Mouse (Mus musculus): ENCODE data around the gene Nr5a1.

Gene Nr5a1

DNA sequence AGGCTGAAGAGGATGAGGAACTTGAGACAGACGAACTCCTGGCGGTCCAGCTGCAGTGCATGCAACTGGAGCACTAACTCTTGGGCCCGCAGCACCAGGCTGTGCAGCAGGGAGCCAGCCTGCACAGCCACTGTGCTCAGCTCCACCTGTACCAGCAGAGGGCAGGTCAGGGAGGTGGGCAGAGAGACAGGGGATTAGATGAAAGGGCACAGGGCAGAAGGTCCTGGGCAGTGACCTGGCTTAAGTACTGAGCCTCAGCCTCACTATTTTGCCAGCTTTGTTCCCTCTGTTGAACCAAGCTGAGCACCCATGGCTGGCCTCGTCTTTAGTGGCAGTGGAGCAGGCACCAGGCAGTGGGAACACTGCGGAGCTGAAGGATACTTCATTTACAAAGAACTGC lies 14.2 kb downstream of the Nr5a1 start:
- no peak for DNase-seq

DNA sequence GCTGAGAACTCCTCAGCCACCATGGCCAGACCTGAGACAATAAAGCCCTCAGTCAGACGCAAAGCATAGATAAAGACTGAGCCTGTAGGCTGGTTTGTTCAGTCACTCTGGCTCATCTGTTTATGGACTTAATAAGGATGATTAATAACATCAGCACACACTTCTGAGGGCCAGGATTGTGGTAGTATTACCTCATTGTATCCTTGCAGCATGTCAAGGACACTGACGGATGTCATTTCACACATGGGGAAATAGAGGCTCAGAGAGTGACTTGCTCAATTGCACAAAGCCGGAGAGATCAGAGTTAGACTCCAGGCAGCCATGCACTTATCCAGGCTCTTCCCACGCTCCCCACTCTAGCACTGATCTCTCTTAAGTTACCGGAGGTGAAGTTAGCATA lies 15.7 kb downstream of the Nr5a1 start:
- DNase-seq, result no peak

DNA sequence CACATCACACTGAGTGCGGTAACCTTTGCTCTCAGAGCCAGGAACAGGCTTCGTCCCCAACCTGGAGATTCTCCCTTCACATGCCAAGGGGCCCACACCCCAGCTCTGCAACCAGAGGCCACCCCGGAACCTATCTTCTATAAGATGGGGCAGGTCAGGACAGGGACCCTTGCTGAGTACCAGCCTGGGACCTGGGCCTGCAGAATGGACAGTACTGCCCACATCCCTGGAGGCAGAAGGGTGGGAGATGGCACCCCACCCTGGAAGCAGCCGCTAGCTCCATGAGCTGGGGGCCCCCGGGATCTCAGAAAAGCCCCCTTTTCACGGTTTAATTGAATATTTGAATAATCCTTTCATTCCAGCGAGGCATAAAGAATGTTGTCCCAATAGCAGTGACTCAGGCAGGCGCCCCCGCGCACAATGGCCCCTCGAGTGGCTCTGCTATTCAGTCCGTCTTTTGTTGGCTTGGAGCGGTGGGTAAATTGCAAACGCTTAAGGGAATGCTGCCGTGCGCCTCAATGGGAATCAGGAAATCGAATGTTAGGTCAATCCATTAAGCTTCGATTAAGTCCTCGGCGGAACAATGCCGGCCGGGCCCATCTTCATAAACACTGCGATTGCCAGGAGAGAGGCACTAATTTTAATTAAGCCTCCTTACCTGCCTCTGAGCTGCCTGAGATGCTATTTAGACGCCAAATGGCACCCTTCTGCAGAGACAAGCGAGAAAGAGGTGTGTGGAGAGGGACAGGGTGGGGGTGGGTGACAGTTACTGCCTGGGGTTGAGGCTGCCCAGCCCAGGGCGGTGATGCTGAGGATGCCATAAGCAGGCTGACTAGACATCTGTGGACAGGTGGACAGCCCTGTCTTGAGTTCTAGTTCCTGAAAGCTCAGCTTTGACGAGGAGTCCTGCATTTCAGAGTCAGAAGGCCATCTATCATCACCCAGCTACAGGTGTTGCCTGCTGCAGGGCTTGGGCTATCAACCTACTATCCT lies 16.9 kb downstream of the Nr5a1 start:
- DNase-seq, result no peak

DNA sequence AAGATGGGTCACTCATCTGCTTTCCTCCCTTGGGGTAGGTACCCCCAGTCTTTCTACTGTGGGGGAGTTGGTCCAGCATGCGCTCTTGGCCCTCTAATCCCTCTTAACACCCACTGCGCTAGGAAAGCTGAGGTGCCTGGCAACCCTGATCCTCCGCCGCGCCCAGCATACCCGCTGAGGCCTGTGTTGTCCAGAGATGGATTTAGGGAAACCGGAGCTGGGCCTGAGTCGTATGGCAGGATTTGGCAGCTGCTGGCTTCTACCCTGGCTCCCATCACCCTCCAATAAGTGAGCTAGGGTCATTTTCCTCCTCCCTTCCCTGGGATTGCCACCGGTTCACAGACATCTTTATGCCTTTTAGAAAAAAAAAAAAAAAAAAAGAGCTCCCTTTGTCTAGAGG lies 18.6 kb downstream of the Nr5a1 start:
- no peak for DNase-seq

DNA sequence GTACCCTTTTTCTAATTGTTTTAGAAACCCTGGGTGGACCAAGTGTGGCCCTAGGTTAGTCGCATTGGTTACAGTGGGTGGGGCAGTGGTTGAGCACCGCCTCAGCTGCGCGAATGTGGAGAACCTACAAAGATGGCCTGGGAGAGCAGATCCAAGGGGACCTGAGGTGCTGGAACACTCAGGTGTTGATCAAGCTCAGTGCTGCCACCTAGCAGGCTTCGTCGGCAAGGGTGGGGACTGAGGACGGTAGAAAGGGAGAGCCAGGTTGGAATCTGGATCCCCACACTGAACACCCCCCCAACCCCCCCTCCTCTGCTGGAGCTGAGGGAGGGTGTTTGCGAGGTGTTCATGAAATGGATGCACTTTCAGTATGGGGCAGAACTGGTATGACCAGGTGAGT lies 22.8 kb downstream of the Nr5a1 start:
- DNase-seq, result peak; percentile 16 to 24

DNA sequence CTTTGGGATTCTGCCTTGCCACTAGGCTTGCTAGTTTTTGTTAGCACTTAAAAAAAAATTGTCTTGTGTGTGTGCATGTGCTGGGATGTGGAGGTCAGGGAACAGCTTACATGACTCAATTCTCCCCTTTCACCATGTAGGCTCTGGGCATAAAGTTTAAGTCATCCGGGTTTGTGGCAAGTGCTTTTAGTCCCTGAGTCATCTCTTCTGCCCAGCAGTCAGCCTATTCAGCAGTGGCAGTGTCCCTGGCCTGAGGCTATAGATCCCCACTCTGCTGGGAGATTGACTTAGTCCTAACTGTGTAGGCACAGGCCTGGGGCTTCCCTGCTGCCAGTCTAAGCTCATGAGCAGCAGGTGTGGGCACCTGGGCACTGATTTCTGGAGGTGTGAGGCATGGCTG lies 24.5 kb downstream of the Nr5a1 start:
- DNase-seq, result no peak

DNA sequence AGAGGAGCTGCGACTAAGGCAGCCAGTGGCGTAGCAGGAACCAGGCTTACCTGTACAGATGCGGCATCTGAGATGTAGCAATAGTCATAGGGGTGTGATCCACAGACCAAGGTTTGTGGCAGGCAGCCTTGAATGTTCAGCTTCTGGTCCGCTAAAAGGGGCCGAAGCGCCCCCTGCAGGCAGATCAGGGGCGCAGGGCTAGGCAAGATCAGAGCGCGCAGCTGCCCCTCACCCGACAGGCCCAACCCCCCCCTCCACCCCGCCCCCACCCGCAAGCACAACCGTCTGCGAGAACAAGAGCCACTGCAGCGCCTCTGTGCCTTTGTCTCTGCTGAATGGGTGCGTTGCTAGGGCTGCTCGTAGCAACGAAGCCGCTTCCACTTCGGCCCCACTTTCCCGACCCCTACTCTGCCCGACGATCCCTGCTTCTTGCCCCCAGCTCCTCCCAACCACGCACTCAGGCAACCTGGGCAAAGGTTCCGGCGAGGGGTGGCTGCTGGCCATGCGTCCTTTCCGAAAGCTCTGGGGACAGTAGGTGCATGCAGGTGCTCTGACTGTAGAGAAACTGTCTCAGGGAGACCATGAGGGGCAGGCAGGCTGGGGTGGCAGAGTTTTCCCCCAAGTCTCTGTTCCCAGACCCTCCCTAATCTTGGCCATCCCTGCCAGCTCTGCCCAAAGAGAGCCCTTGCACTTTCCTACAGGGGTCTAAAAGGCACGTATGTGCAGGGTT lies 25.4 kb downstream of the Nr5a1 start:
- DNase-seq, result no peak

DNA sequence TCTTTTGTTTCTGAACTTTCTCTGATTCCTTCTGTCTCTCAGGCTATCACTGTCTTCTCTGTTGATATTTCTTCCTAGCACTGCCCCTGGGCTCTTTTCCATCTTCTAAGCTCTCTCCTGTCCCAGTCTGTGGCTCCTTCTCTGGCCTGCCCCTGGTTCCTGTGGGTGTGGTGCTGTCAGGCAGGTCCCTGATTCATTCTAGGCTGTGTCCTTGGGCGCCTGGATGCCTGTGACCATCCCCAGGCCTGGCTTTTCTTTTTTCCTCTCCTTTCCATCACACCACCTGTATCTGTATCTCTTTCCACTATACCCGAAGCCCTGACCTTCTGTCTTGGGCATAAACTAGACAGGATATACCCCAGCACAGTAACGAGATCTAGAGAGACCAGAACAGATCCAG lies 28.6 kb downstream of the Nr5a1 start:
- no peak for DNase-seq

DNA sequence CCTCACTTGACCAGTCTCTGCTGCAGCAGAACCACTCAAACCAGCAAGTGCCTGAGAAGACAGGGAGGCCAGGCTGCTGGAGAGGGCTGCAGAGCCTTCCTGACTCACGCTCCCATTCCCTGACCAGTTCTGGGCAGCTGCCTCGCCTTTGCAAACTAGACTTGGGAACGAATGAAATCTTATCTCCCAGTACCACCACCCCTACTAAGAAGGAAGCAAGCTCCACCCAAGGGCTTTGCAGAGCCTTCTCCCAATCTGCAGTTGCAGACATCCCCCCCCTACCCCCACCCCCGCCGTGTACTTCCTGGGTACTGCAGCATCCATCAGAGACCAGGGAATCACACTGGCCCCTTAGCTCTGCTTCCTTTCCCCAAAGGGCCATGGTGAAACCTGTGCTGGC lies 31.3 kb downstream of the Nr5a1 start:
- DNase-seq, result no peak

DNA sequence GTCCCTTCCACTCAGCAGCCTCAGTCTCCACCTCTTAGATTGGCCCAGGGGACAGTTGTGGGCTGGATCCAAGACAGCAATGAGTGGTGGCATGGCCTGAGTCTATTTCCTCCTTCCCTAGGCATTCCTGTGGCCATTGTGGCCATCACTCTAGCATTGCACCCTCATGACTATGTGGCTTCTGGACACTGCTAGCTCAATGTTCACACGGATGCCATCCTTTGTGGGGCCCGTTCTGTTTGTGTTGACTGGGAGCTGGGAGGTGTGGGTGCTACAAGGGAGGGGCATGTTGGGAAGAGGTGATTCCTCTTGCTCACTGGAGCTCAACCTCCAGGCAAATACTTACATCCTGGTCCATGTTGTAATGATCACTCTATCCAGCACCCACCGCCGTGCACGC lies 32.1 kb downstream of the Nr5a1 start:
- no peak for DNase-seq

DNA sequence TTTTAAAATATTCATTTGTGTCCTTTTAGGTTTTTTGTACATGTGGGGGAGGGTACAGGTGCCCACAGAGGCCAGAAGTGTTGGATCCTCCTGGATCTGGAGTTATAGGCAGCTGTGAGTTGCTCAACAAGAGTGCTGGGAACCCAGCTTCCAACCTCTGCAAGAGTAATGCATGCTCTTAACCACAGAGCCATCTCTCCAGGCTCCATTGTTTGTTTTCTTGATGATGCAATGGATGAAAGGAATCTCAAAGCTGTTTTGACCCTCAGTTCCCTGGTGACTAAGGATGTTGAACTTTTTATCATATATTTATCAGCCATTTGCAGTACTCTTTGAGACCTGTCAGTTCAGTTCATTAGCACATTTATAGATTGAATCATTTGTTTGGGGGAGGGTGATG lies 35.4 kb downstream of the Nr5a1 start:
- no peak for DNase-seq

DNA sequence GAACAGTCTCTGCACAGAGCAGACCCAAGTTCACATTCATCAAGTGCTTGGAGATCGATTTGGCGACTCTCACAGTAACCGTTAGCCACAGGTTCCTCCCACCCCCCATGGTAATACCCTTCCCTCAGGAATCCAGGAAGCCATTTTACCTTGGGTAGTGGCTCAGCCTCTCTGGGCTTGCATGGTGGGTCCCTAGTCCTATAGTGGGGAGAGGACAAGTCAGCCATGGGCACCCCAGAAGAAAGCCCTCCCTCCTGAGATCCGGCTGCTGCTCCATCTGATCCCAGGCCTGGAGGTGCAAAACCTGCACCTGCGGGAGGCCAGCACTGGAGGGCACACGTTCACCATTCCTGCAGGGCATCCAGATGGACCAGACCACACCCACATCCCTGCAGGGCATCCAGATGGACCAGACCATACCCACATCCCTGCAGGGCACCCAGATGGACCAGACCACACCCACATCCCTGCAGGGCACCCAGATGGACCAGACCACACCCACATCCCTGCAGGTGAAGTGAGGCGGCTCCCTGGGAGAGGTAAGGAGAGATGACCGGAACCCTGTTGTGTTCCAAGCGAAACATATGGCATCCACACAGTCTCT lies 38.9 kb downstream of the Nr5a1 start:
- DNase-seq, result peak in 1 of 2 experiments; percentile 4

DNA sequence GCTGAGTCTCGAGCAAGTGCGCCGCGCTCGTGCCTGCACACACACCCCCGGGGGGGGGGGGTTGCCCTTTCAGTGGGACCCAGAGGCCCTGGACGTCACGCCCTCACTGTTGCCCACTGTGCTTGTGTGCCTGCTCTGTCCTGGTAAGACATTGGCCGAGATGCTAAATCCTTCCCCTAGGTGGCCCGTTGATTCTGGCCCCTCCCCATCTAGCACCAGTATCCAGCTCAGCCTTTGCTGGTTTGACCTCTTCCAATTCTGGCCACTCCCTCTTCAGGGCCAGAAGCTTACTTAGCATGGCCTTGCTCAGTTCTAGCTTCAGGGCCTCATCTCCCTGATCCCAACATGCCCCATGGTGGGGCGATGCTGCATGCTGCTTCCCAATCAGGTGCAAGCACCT lies 41.8 kb downstream of the Nr5a1 start:
- DNase-seq, result no peak

DNA sequence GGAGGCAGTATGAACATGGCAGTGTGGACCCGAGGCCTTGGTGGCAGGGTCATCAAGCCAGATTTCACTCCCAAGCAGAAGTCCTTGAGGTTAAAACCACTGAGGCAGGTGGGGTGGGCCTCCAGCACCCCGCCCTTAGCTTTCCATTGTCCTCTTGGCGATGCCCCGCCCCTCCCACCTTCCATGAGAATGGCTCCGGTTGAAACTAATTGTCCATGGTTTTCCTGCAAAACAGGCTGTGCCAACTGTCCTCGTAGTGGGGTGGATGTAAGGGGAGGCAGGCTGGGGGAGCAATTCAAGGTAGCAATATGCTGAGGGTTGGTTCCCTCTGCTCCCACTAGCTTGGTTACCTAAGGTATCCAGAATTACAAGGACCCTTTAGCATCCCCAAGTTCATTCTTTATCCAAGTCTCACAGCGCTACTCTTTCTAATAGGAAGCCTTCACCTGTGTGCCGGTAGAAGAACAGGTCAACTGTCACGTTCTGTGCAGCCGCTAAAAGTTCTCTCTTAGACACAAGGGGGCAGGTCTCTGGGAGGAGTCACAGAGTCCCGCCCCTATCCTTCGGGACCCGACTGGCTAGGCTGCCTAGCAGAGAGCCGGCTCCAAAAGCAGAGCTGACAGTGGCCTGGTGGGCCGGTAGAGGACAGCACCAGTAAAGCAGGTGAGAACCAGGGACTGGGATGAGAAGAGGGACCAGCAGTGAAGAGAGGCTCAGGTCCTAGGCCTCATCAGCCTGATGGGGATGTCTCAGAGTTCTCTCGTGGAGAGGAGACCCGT lies 45.4 kb downstream of the Nr5a1 start:
- DNase-seq, result peak; percentile 31 to 39

DNA sequence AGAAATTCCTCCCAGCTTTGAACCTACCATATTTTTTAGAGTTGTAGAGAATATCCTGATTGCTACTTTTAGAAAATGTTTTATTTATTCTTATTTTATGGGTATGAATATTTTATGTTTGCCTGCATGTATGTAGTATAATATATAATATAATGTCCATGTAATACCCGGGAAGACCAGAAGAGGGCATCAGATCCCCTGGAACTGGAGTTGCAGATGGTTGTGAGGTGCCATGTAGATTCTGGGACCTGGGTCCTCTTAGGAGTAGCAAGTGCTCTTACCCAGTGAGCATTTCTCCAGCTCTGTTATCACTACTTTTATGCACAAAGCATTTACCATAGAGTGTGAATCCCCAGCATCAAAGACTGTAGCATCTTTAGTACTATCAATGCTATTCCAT lies 52.9 kb downstream of the Nr5a1 start:
- peak in 1 of 2 experiments; percentile 5 for DNase-seq

DNA sequence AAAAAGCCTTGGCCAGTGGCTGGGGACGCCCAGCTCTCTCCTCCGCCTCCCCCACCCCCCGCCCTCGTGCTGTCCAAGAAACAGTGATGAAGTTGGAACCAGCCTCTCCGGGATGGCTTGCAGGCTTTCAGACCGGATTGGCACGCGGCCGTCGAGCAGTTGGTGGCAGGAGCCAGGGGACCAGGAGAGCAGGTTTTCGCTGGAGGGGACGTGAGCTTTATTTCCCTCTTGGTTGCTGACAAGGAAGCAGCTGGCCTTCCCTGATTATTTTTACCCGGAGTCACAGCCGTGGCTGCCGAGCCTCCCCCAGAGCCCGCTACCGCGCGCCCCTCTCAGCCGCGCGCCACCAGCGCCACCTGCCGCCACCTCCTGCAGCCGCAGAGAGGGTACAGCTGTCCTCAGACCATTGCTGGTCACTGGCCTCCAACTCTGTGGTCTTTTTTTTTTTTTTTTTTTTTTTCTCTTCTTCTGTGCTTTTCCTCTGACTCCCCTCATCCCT lies 56.0 kb downstream of the Nr5a1 start:
- peak; percentile 53 to 65 for DNase-seq

DNA sequence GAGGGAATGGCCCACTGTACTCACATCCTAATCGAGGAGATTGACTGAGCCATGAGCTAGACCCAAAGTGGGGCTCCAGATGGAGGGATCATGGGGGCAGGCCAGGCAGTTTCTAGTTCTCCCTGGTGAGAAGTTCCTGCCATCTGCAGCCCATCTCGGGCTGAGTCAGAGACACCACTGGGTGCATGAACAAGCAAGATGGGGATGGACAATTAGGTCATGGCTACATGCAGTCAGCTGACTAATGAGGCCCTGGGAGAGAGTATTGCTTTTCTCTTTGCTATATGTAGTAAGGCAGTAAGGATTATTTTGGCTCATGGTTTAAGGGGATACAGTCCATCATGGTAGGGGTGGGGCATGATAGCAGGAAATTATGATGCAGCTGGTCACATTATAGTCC lies 60.6 kb downstream of the Nr5a1 start:
- DNase-seq, result no peak

DNA sequence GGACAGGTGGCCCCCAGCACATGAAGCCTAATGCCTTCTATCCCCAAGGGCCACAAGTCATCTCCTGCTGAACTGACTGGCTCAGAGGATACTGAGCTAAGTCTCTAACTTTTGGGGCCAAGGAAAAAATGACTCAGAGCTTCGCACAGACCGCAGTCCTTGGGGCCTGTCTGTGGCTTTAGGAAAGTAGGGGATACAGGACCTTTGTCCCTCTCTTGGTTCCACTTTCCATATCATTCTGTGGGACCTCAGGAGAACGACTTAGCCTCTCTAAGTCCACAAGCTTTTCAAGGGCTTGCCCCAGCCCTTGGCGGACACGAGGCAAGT lies 61.1 kb downstream of the Nr5a1 start:
- DNase-seq, result no peak

DNA sequence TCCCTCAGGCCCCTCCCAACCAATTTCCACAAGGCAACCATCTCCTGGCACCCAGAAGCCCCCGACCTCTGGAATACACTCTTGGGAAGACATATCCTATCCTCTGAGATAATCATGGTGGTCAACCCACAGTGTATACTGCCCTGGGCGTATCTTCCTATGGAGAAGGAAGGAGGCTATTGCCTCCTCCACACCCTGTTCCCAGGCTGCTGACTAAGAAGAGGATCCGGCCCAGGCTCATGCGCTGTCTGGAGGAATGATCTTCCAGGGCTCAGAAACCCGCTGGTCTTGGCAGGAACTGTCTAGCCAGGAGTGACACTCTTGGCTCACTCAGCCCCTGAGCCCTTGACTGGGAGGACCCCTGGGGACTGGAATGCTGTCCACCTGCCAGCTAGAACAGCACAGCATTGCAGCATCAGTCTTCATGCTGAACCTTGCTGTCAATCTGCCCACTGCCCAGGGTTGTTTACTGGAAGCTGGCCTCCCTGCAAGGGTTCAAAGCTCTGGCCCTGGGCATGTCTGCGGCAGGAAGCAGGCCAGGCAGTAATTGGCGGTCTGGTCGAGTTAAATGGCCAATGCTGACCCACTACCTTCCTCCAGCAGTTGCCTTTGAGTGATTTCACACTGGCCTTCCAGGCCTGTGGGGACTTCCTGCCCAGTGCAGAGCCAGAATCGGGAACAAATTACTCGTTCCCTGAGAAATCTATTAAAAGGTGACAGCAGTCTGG lies 61.6 kb downstream of the Nr5a1 start:
- no peak for DNase-seq

DNA sequence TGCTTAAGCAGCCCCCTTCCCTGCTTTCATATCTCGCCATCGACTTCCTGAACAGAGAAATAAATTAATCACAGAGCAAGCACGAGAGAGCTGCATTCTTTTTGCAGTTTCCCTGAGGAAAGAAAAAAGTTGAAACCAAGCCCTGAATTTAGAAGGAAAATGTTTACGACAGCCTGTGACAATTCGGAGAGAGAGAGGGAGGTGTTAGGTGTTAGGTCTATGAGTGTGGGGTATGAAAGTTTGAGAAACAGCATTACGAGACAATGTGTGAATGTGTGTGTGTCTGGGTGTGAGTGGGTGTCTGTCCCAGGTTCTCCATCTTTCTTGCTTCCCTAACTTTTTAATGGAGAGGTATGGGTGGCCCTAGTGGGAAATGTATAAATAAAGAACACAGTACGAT lies 62.2 kb downstream of the Nr5a1 start:
- no peak for DNase-seq

DNA sequence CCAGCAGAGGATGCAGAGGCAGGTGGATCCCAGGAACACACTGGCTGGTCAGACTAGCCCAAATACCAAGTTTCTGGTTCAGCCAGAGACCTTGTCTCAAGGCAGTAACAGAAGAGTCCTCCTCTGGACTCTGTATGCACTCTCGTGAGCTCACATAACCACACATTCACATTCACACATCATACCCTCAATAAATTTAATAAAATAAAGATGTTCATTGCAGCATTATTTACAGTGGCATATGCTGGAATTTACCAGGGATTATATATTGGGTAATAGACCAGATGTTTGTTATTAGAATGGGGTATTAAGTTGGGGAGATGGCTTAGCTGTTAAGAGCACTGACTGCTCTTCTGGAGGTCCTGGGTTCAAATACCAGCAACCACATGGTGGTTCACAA lies 64.0 kb downstream of the Nr5a1 start:
- no peak for DNase-seq

DNA sequence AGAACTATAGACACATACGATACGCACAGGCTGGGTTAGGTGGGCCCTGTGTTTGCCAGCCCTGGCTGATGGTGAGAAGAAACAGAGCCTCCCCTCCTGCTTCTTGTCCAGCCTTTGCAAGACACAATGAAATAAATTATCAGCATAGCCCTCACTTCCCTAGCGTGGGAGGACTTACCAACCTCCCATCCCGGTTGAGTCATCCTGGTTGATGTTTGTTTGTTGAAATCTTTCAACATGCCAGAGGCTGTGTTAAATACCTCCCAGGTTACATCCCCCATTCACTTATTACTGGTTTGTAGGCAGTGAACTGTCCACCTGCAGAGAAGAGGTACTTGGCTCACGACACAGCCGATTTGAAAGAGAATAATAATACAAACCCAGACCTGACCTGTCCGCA lies 66.7 kb downstream of the Nr5a1 start:
- DNase-seq, result no peak

Measured in lung, adult 18-20 months (tissue).